Mouse (Mus musculus) kidney, adult 10 weeks (tissue): ENCODE data around the gene Adgrl2. TPM values are rescaled to one million over a fixed set of nuclear protein-coding genes. Genes with fewer than 3 reads are reported as not detected.

ENCODE experiments used
- polyA plus RNA-seq: library from polyadenylated mRNA; stranded (reverse); fragments of 350-450 nt; fragmentation: Illumina TruSeq; extraction: RNeasy Lipid Tissue Mini Kit (QIAGEN cat#74804); gene quantifications from one replicate; pipeline ENCODE4 v1.2.3, GENCODE M21; 2014; ENCODE audit warnings: low read depth, low replicate concordance

Gene Adgrl2
- polyA plus RNA-seq = 28.3 TPM

DNA sequence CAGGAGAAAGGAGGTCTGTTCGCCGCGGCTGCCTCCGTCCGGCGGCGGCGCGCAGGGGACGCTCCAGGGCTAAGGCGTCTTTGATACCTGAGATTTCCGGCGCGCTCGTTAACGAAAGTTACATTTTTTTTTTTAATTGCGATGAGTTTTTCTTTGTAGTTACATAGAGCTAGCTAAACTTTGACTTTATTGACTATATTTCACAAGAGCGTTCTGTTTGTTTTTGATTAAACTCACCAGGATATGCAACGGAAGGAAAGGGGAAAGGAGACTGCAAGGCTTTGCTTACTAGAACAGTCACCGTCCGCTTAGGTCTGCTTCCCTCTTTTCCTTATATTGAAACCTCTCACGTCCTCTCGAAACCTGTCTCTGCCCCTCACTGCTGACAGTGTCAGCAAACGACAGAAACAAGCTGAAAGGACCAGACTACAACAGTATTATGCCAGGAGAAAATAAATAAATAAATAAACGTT, at the start of gene Adgrl2:
Gene Adgrl2 (minus strand): TSS at position 25 of the 473 bp plus-strand sequence.

